Mouse (Mus musculus): ENCODE results near the gene Secisbp2.

Secisbp2 gene

GRCm38 (mm10) chr13:51681634-51682033 lies 30.1 kb downstream of the Secisbp2 start:
- in situ Hi-C loops (cut with MseI, MboI): no loop called here

GRCm38 (mm10) chr13:51685290-51685966 lies 33.9 kb downstream of the Secisbp2 start:
- in situ Hi-C loops (cut with MseI, MboI): no loop called here

DNA sequence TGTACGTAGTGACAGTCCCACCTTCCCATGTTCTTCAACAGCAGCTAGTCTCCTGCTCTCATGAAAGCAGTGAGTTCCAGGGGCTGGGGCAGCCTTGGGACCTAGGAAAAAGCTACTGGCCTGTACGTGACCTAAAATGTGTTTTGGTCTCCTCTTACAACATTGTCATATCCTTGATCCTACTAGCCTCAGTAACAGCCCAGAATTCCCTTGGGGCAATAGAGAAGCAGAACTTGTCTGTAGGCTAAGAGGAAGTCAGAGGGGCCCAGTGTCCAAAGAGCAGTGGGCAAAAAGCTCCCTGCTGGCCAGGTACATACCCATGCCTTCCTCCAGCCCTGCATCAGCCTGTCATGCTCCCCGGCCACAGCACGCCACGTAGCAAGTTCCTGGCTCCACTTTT lies 35.5 kb downstream of the Secisbp2 start:
- in situ Hi-C loops (cut with MseI, MboI): no loop called here

GRCm38 (mm10) chr13:51688688-51689087 lies 37.2 kb downstream of the Secisbp2 start:
- in situ Hi-C loops (cut with MseI, MboI): no loop called here

- in situ Hi-C loops (cut with MseI, MboI): no loop called here
These were observed 45.0 kb downstream of the Secisbp2 start for GRCm38 (mm10) chr13:51696481-51696880.

DNA sequence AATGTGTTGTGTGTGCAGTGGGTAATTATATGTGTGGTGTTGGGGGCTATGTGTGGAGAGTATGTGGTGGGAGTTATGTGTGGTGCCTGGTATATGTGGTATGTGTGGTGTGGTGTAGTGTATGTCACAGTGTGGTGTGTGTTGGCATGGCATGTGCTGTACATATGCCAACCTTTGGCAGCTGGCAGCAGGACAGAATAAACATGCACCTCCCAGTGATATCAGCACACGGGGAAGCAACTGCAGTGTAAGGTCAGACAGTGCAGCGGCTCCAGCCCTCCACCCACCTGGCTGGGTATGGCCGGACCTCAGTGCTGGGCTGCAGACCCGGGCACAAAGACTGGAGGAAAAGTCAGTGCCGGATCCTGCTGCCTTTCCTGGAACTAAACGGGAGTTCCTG lies 46.0 kb downstream of the Secisbp2 start:
- in situ Hi-C loops (cut with MseI, MboI): no loop called here

DNA sequence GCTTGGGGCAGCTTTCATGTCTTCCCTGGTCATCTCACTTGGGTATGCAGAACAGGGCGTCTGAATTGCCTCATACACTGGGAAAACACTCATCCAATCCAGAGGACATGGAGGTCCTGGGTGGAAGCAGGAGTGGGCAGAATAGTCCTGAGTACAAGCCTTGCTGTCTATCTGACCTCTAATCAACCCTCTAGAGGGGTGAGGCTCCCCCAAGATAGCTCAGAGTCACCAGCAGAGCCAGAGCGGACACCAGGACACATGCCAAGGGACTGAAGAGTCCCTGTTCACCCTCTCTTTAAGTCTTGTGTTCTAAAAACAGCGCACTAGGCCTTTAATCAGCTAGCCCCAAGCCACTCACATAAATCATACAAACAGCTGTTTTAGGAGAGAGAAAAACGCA lies 46.4 kb downstream of the Secisbp2 start:
- in situ Hi-C loops (cut with MseI, MboI): no loop called here

- in situ Hi-C loops (cut with MseI, MboI): no loop called here
These were observed 46.8 kb downstream of the Secisbp2 start for GRCm38 (mm10) chr13:51698318-51698717.

- in situ Hi-C loops (cut with MseI, MboI): no loop called here
These were observed 52.4 kb downstream of the Secisbp2 start for GRCm38 (mm10) chr13:51703893-51704292.

DNA sequence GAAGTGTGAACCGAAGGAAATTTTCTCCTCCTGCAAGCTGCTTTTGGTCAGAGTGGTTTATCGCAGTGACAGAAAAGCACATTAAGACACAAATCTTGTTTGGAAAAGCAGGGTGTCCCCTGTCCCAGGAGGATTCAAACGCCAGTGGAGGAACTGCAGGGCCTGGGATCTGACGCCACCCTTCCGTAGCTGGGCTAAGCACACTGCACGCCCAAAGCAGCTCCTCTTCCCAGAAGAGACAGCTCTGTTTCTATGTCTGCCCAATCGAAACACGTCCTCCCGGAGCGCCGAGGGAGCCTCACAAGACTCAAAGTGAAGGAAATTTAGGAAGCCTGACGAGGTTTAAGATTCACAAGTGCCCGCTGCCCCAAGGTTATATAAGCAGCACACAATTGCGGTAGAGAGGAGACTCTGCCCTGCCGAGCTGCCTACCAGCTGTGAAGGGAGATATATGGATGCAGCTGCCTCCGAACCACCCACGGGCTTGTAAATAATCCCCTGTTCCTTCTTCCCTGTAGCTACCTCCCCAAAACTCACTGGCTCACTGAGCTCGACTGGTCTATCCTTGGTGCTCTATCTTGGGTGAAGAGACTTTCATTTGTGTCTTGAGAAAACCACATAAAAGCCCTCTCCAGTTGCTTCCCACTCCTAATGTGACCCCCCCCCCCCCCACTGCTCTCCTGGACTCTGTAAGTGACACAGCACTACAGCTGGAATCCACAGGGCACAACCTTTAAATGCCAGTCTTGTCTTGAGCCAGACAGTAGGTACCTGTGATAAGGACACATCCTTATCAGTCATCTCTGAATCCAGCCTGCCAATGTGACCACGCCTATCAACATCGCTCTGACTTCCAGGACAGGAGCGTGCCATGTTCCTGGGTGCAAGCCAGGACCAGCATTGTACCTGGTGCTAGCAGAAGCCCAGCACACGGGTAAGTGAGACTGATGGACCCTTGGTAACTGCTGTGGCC lies 54.7 kb downstream of the Secisbp2 start:
- in situ Hi-C loops (cut with MseI, MboI): no loop called here

- in situ Hi-C loops (cut with MseI, MboI): no loop called here
These were observed 59.2 kb downstream of the Secisbp2 start for GRCm38 (mm10) chr13:51710738-51711137.

DNA sequence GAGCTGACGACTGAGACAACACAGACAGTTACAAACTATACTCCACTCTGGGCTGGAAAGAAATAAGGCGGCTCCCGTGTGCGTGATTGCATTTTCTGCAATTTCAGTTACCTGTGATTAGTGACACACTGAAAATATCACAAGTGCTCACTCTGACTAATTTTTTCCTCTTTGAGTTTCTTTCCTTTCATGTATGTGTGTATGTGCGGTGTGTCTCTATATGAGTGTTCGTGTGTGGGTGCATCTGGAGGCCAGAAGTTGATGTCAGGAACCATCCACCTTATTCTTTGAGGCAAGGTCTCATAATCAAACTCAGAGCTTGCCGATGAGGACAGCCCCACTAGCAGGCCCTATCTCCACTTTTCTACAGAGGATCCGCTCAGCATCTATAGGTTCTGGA lies 60.5 kb downstream of the Secisbp2 start:
- in situ Hi-C loops (cut with MseI, MboI): no loop called here

DNA sequence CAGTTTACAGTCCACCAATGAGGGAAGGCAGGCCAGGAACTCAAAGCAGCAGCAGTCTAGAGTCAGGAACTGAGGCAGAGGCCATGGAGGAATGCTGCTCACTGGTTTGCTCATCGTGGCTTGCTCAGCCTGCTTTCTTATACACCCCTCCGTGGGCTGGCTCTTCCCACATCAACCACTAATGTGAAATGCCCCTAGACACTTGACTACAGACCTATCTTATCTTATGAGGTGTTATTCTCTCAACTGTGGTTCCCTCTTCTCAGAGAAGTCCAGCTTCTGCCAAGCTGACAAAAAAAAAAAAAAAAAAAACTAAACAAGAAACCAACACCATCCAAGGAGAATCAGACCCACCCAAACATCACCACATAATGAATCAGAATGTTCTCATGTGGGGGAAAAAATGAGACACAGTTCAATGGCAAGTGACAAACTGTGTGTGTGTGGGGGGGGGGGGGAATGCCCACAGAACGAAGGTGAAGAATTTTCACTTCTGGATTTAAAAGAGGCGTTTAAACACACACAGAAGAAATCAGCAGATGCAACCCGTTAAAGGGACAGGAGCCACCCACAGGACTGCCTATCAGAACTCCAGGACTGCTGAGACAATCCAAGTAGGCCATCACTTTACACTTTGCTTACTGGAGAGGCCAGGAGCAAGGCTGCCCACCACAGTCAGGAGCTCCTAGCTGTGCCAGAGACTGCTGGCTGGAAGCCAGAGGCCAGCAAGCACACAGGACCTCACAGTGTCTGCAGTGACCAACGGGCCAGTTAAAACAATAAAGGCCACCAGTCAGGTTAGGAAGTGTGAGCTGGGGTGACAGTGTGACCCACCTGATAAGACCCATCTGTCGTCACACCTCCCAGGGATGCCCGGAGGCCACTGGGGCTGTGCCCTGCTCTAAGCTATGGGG lies 65.1 kb downstream of the Secisbp2 start:
- in situ Hi-C loops (cut with MseI, MboI): no loop called here

GRCm38 (mm10) chr13:51719256-51719655 lies 67.8 kb downstream of the Secisbp2 start:
- in situ Hi-C loops (cut with MseI, MboI): no loop called here

DNA sequence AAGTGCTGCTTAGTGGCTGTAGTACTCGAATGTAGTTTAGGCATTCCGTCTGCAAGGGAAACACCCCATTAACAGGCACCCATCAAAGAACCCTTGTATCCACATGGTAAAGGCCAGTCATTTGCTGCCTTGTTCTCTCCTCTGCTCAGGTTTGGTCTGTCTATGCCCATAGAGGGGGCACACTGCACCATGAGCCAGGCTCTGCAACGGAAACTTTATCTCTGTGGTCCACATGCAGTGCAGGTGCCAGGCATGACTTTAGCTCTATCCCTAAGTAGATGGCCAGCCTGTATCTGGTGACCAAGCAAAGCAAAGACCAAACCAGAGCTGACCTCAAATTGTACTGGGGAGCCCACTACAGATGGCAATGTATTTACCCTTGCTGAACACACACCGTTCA lies 69.1 kb downstream of the Secisbp2 start:
- in situ Hi-C loops (cut with MseI, MboI): no loop called here

- in situ Hi-C loops (cut with MseI, MboI): no loop called here
These were observed 71.6 kb downstream of the Secisbp2 start for GRCm38 (mm10) chr13:51723114-51723513.

DNA sequence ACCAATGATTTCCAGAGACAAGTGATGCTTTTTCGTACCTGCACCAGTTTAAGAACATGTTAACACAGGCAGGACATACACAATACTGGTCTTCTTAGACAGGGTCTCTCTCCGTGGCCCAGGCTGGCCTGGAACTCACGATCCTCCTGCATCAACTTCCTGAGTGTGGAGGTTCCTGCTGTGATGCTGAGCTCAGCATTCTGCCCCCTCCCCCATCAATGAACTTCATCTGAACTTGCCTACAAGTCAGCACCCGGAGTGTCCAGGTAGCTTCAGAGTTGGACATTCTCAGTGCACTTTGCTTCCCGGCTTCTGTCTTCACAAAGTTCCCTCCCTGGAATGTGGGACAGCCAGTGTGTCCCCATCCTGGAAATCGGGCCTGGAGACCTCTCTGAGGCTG lies 73.1 kb downstream of the Secisbp2 start:
- in situ Hi-C loops (cut with MseI, MboI): no loop called here

DNA sequence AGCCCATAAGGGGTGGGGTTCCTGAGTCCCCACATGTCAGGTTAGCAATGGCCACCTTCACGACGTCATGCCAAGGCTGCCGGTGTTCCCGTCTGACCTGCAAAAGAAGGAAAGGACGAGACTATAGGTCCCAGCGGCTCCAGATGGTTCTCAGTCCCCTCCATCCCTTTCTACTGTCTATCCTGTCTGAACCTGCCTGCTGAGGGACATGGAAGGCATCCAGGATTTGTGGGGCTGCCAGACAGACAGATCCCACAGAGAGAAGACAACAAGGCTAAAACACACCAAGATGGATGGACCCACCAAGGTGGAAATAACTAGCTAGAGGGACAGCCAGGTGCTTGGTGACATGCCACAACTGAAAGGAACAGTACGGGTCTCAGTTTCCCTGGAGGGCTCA lies 73.9 kb downstream of the Secisbp2 start:
- in situ Hi-C loops (cut with MseI, MboI): no loop called here

DNA sequence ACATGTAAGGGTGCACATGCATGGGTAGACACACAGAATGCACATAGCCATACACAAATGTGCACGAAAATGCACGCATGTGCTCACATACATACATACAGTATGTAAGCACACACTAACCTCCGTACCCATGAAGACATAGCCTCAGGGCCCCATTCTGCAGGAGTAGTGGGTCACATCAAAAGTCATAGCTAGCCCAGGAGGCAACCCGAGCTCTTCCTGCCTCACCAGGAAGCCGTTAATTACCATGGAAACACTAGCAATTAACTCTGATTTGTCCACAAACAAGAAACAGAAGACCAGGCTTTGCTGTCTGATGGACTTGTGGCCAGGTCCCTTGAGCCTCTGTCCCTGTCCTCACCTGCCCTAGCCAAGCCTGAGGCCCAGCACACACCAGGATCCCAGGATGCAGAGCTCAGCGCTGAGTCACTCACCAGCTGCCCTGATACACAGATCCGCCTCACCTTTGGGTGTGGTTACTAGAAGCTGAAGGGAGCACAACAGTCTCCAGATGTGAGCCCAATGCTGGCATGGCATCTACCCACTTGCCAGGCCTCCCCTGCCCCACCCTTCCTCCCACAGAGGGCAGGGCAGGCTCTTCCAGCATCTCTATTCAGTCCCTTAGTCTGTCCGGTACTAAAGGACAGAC lies 74.6 kb downstream of the Secisbp2 start:
- in situ Hi-C loops (cut with MseI, MboI): no loop called here

DNA sequence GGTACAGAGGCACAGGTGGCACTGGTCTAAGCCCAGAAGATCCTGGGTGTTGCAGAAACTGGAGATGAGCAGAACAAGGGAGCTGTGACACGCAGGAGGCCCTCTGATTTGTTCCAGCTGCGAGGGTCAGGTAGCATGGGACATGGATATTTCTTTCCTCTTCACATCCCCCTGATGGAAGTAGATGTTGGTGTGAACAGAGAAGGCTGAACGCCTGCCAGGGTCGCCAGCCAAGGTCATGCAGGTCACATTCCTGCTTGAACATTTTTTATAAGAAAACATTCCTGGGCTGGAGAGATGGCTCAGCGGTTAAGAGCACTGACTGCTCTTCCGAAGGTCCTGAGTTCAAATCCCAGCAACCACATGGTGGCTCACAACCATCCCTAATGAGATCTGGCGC lies 75.9 kb downstream of the Secisbp2 start:
- in situ Hi-C loops (cut with MseI, MboI): no loop called here

DNA sequence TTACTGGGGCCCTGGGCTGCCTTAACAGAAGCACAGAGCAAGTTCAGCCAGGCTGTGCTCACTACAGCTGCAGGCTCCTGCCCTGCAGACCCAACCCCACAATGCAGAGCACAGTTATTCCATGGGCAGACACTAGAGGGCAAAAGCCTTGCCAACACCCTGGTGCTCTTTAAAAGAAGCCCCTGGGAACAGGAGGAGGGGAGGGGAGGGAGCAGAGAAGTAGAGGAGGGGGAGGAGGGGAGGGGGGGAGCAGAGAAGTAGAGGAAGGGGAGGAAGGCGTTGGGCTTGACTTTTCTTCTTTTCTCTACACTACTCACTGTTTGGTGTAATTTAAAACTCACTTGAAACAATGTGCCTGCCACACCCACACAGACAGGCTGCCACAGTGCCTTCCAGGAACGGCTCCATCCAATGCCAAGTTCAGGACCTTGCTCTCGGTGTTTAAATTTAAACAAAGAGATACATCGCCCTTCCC lies 78.4 kb downstream of the Secisbp2 start:
- in situ Hi-C loops (cut with MseI, MboI): no loop called here

Measured in mouse trophoblast stem cell (cell line).